Mouse (Mus musculus): ENCODE data around the gene Dcbld2. TPM values are rescaled to one million over a fixed set of nuclear protein-coding genes. Genes with fewer than 3 reads are reported as not detected.

The Dcbld2 gene
- polyA plus RNA-seq, 1 experiment from 2014 or later, result 8.6 TPM

DNA sequence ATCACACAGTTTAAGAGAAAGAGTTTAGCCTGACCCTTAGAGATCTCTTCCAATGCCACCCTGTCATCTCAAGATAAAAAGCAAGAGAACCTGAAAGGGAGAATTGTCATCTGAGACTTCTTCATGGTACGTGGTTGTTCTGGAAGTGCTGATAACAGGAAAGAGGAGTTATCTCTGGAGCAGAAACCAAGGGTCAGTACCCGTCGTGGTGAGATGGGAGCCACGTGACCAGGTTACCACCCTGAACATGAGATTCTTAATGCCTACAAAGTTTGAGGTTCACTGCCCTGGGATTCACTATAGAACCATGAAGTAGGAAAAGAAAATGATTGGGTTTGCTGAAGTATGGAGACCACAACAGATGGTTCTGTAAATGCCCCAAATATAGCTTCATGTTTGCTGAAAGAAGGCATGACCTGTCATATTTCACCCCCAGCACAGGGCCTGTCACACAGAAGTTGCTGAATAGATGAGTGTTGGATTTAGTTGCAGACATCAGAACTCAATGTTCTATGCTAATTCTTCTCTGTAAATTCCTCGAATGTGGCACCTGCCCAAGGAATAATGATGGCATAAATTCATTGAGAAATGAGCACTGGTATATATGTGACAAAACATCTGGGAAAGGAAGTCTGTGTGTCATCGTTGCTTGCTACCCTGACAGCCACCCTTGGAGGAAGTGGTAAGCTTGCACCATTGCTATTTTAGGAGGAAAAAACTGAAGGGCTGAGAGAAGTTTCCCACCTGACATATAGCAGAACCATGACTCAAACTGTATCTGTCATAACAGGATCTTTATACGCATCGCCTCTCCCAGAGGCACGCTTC is 89.9 kb downstream of the Dcbld2 start:
- WGBS, result 61% methylated on average over 9 of the region's 9 CpGs
- Histone ChIP-seq H3K9me3 (no peaks in the 10 kb centered on the region), H3K27me3 (replicated peaks) (no peaks in the 10 kb centered on the region), H3K4me3 (replicated peaks) (no peak overlapping the region), H3K27ac (peak overlapping the region; percentile 12; the same call in 1 of the 2 replicates), H3K4me2 (no peak overlapping the region), H3K36me3 (no peaks in the 10 kb centered on the region), H3K9ac (no peak overlapping the region), H3K4me1 (peaks cover 16% of the 10 kb centered on the region; the same call in 1 of the 2 replicates)
- peak; percentile 88 for ATAC-seq (ENCODE audit: insufficient read depth, low FRiP score, low read depth)

DNA sequence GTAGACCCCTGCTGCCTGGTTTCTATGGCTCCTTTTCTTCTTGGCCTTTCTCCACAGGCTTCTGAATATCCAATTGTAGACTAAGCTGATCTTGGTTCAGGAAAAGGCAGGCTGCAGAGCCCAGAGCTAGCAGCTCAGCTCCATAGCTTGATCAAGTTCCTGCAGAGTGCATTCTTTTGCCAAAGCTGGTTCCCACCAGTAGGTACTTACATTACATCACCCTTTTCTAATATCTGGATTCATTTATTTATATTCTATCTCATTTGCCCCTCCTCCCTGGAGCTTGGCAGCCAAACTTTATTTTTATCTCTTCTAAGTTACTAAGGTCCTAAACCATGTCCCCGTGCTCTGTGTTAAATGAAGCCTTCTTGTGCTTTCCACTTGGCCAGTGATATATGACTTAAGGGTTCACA is 90.9 kb downstream of the Dcbld2 start:
- H3K27ac ChIP-seq, result peak overlapping the region; percentile 12; the same call in 1 of the 2 replicates
- 24% methylated on average over 1 of the region's 1 CpGs for WGBS

DNA sequence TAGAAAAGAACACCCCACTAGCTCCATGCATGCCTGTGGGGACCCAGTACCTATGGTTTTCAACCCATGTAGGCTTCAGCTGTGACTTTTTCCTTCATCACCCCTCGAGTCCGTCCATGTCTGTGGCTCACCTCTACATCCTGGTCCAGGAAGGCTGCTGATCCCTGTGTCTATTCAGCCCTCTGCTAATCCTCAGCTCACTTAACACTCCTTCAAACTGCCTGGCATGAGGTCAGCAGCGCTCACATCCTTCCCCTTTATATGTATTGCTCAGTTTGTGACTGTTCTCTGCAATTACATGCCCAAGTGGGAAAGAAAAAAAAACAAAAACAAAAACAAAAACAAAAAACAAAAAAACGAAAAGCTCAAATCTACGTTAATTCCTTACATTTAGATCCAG is 91.4 kb downstream of the Dcbld2 start:
- H3K4me2 ChIP-seq, result no peak overlapping the region
- H3K4me3 ChIP-seq (replicated peaks), result no peak overlapping the region
- no peaks in the 10 kb centered on the region for H3K9me3 ChIP-seq
- no peak overlapping the region for H3K9ac ChIP-seq
- no peaks in the 10 kb centered on the region for H3K27me3 ChIP-seq (replicated peaks)
- no peak overlapping the region; the same call in 1 of the 2 replicates for H3K27ac ChIP-seq
- 76% methylated on average over 5 of the region's 5 CpGs for WGBS
- peaks cover 16% of the 10 kb centered on the region; the same call in 1 of the 2 replicates for H3K4me1 ChIP-seq
- no peak for ATAC-seq (ENCODE audit: insufficient read depth, low FRiP score, low read depth)
- H3K36me3 ChIP-seq, result no peaks in the 10 kb centered on the region

More for the DNA sequence above, 90.9 kb downstream of the Dcbld2 start:
- ATAC-seq (ENCODE audit: insufficient read depth, low FRiP score, low read depth), result no peak
- Histone ChIP-seq H3K27me3 (replicated peaks) (no peaks in the 10 kb centered on the region), H3K9ac (no peak overlapping the region), H3K4me1 (peaks cover 16% of the 10 kb centered on the region; the same call in 1 of the 2 replicates), H3K4me2 (no peak overlapping the region), H3K36me3 (no peaks in the 10 kb centered on the region), H3K4me3 (replicated peaks) (no peak overlapping the region), H3K9me3 (no peaks in the 10 kb centered on the region)

DNA sequence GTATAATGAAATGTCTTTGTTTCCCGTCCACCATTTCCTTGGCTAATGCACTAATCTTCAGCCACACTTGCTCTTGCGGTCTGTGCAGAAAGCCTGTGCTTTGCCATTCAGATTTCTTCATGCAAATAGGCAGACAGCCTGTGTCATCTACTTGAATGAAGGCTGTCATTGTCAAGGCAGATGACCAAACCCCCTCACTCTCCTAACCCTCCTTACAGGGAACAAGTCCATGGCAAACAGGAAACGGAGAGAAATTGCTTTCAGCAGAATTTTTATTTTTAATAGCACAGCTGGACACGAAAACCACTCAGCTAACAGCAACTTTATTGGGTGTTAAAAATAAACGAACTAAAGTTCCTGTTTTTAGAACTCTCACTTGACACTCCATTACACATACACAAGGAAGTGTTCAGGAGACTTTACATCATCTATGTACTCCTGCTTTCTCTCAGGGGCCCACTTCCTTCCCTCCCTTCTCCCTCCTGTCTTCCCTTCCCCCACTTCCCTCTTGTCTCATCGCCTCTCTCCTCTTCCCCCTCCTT is 93.6 kb downstream of the Dcbld2 start:
- no peak overlapping the region for H3K9ac ChIP-seq
- no peak overlapping the region for H3K4me2 ChIP-seq
- peaks cover 16% of the 10 kb centered on the region; the same call in 1 of the 2 replicates for H3K4me1 ChIP-seq
- no peaks in the 10 kb centered on the region for H3K36me3 ChIP-seq
- WGBS, result 33% methylated on average over 6 of the region's 6 CpGs
- H3K27me3 ChIP-seq (replicated peaks), result no peaks in the 10 kb centered on the region
- H3K4me3 ChIP-seq (replicated peaks), result no peak overlapping the region
- H3K9me3 ChIP-seq, result no peaks in the 10 kb centered on the region
- peak overlapping the region; percentile 57; the same call in 1 of the 2 replicates for H3K27ac ChIP-seq
- no peak for ATAC-seq (ENCODE audit: insufficient read depth, low FRiP score, low read depth)

DNA sequence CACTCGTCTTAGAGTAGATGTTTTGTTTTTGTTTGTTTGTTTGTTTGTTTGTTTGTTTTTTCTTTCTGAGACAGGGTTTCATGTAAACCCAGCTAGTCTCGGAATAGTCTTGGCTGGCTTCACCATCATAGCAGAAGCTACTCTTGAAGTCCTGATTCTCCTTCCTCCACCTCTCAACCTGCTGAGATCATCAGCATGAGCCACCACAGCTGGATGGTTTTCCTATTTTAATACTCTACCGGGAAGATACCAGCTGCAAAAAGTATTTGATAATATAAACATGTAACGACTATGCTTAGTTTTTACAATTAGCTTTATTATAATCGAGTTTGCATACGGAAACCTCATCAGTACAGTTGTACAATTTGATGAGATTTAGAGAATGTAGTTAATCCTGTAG is 94.3 kb downstream of the Dcbld2 start:
- no peaks in the 10 kb centered on the region for H3K36me3 ChIP-seq
- no peak overlapping the region for H3K4me2 ChIP-seq
- peaks cover 16% of the 10 kb centered on the region; the same call in 1 of the 2 replicates for H3K4me1 ChIP-seq
- H3K27me3 ChIP-seq (replicated peaks), result no peaks in the 10 kb centered on the region
- WGBS, result 44% methylated on average over 6 of the region's 6 CpGs
- ATAC-seq (ENCODE audit: insufficient read depth, low FRiP score, low read depth), result no peak
- no peak overlapping the region for H3K27ac ChIP-seq
- no peaks in the 10 kb centered on the region for H3K9me3 ChIP-seq
- no peak overlapping the region for H3K4me3 ChIP-seq (replicated peaks)
- H3K9ac ChIP-seq, result no peak overlapping the region

DNA sequence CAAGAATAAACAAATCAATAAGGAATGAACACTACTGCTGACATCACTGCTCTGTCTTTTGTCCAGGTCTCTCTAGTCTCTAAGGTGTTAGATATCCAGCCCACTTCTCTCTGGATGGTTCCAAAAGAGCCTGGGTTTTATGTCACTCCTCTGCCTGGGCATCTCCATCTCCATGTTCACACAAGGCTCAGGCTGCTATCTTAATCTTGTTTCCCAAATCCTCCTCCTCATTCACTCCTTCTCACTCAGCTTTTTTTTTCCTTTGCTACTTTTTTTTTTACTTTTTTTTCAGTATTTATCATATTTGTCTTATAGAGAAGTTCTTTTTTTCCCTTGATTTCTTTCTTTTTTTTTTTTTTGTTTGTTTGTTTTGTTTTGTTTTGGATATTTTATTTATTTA is 96.7 kb downstream of the Dcbld2 start:
- no peaks in the 10 kb centered on the region for H3K27me3 ChIP-seq (replicated peaks)
- H3K9me3 ChIP-seq, result no peaks in the 10 kb centered on the region
- H3K4me3 ChIP-seq (replicated peaks), result no peak overlapping the region
- H3K36me3 ChIP-seq, result no peaks in the 10 kb centered on the region
- ATAC-seq (ENCODE audit: insufficient read depth, low FRiP score, low read depth), result no peak
- H3K4me1 ChIP-seq, result peaks cover 10% of the 10 kb centered on the region; the same call in 1 of the 2 replicates
- no peak overlapping the region for H3K27ac ChIP-seq
- H3K4me2 ChIP-seq, result no peak overlapping the region
- H3K9ac ChIP-seq, result no peak overlapping the region

DNA sequence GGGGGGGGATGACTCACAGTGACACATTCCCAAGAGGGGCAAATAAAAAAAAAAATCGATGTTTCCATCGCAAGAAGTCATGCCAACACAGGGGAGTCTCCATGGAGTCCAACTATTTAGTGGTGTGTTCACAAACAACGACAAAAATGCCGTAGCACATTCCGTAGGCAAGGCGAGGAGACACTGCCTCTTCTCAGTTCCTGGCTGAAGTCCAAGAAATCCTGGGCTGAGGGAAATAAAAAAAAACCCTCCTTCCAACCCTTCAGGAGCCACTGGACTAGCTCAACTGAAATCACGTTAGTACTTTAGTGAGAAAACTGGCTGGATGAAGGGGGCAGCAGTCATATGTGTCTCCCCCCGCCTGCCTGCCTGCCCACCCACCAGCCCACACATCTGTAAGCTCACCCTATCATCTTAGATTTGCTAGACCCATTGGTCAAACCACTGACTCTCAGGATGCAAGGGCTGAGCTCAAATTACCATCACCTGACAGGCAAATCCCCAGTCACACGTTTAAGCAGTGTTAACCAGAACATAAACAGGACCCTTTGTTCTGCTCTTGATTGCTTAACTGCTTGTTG is 104.0 kb downstream of the Dcbld2 start:
- H3K9me3 ChIP-seq, result no peaks in the 10 kb centered on the region
- WGBS, result 21% methylated on average over 9 of the region's 9 CpGs
- ATAC-seq (ENCODE audit: insufficient read depth, low FRiP score, low read depth), result peak; percentile 25; the same call in 1 of the 2 replicates
- H3K4me3 ChIP-seq (replicated peaks), result no peak overlapping the region
- no peaks in the 10 kb centered on the region for H3K27me3 ChIP-seq (replicated peaks)
- H3K36me3 ChIP-seq, result no peaks in the 10 kb centered on the region
- H3K27ac ChIP-seq, result no peak overlapping the region; the same call in 1 of the 2 replicates
- H3K4me1 ChIP-seq, result peaks cover 8% of the 10 kb centered on the region; the same call in 1 of the 2 replicates
- H3K9ac ChIP-seq, result no peak overlapping the region
- H3K4me2 ChIP-seq, result no peak overlapping the region

DNA sequence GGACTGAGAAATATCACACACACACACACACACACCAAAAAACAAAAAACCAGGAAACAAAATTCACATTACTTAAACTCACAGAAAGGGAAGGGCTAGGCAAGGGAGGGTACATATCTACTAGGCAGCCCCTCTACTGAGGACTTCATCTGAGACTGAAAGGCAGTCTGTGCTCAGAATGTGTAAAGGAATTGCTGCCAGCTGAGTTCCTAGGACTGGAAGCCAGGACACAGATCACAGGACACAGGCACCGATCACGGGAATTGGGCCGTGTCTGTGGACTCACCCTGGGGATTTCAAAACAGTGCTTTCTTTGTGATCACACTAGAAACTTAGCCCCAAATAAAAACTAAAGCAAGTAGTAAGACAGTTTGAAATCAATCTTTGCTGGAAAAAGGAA is 104.6 kb downstream of the Dcbld2 start:
- Histone ChIP-seq H3K9ac (no peak overlapping the region), H3K27me3 (replicated peaks) (no peaks in the 10 kb centered on the region), H3K4me1 (peaks cover 8% of the 10 kb centered on the region; the same call in 1 of the 2 replicates), H3K4me3 (replicated peaks) (no peak overlapping the region), H3K4me2 (no peak overlapping the region), H3K36me3 (no peaks in the 10 kb centered on the region), H3K9me3 (no peaks in the 10 kb centered on the region), H3K27ac (no peak overlapping the region; the same call in 1 of the 2 replicates)
- no peak for ATAC-seq (ENCODE audit: insufficient read depth, low FRiP score, low read depth)
- WGBS, result 53% methylated on average over 3 of the region's 3 CpGs

DNA sequence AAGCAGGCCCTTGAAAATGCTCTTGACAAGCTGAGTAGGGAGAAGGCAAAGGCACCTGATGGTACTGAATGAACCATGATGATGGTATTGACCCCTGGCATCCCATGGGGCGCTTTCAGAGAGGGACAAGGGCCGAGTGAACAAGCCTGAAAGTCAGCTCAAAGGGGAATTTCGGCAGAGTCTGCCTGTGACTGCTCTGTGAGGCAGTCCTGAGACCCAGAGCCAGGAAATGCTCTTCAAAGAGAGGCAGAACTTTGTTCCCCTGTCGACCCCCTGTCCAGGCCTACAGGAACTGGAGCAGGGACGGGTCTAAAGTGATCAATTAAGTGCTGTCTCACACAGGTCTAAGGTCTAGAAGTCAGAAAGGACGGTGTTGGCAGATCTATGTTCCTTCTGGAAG is 105.5 kb downstream of the Dcbld2 start:
- Histone ChIP-seq H3K4me1 (peaks cover 8% of the 10 kb centered on the region; the same call in 1 of the 2 replicates), H3K27ac (no peak overlapping the region), H3K4me3 (replicated peaks) (no peak overlapping the region), H3K9ac (no peak overlapping the region), H3K9me3 (no peaks in the 10 kb centered on the region), H3K4me2 (no peak overlapping the region), H3K27me3 (replicated peaks) (no peaks in the 10 kb centered on the region), H3K36me3 (no peaks in the 10 kb centered on the region)
- no peak for ATAC-seq (ENCODE audit: insufficient read depth, low FRiP score, low read depth)
- WGBS, result 44% methylated on average over 6 of the region's 6 CpGs

DNA sequence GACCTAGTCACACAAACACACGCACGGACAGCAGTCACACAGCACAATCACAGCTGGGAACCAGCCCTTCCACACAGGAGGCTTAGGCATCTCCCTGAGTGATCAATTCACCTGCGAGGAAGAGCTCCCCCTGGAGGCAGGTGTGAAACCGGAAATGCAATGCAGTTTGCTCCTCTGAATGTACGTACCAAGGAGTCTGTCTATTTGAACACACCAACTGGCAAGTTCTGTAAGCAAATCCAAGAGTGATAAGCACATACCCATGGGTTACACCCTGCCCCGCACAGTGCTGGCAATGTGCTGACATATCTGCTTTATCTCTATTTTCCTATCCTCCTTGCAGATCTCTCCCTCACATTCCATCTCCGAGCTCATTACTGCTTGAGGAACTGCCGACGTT is 106.3 kb downstream of the Dcbld2 start:
- no peaks in the 10 kb centered on the region for H3K36me3 ChIP-seq
- 71% methylated on average over 9 of the region's 9 CpGs for WGBS
- no peaks in the 10 kb centered on the region for H3K27me3 ChIP-seq (replicated peaks)
- no peak overlapping the region for H3K4me2 ChIP-seq
- peak; percentile 77 for ATAC-seq (ENCODE audit: insufficient read depth, low FRiP score, low read depth)
- H3K9me3 ChIP-seq, result no peaks in the 10 kb centered on the region
- no peak overlapping the region for H3K27ac ChIP-seq
- H3K9ac ChIP-seq, result no peak overlapping the region
- no peak overlapping the region for H3K4me3 ChIP-seq (replicated peaks)
- H3K4me1 ChIP-seq, result peaks cover 8% of the 10 kb centered on the region; the same call in 1 of the 2 replicates

DNA sequence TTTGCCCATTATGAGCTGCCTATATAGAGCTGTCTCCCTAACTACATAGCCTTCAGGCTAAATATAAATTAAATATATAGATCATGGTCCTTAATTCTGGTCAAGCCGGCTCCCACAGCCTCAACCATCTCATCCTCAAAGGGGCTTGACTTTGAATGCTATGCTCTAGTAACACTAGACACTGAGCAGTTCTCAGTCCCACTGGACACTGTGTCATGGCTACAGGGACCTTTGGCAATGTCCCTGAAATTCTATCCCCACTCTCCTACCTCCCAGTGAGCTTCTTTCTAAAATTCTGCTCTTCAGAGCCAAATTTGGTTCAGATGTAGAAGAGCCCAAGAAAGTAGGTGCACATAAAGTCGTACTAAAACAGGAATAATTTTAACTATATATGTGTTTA is 107.9 kb downstream of the Dcbld2 start:
- ATAC-seq (ENCODE audit: insufficient read depth, low FRiP score, low read depth), result no peak
- 86% methylated on average over 2 of the region's 2 CpGs for whole genome bisulfite sequencing
- Histone ChIP-seq H3K27me3 (replicated peaks) (no peaks in the 10 kb centered on the region), H3K36me3 (no peaks in the 10 kb centered on the region), H3K4me2 (no peak overlapping the region), H3K4me1 (peaks cover 8% of the 10 kb centered on the region; the same call in 1 of the 2 replicates), H3K27ac (no peak overlapping the region), H3K9me3 (no peaks in the 10 kb centered on the region), H3K4me3 (replicated peaks) (no peak overlapping the region), H3K9ac (no peak overlapping the region)

All from stomach, embryonic 15.5 days (tissue).